ENCODE assay signal across 8 mouse cellular contexts in the genomic region with DNA sequence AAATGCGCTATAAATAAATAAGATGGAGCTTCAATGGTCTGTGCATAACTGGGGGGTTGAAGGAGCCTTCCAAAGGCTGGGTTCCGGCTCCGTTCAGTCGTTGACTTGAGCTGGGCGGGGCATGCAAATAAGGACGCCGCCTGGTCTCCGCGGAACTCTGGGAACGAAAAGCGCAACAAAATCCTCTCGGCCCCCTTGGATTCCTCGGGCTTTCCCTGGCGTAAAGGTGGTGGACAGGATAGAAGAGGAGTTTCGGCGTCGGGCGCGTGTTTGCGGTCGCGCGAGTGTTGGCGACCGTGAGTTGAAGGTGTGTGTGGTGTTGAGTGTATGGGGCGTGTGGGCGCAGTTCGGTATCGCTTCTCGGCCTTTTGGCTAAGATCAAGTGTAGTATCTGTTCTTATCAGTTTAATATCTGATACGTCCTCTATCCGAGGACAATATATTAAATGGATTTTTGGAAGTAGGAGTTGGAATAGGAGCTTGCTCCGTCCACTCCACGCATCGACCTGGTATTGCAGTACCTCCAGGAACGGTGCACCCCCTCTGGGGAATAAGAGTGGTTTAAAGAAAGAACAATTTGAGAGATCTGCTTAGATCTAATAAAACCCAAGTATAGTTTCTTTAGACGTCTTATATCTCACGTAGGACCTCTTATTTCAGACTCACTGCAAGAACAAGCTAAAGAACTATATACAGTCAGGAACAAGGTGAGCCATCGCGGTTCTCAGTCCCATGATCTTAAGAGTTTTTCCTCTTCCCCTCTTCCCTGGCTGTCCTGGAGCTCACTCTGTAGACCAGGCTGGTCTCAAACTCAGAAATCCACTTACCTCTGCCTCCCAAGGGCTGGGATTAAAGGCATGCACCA. TPM values are rescaled to one million over a fixed set of nuclear protein-coding genes. Genes with fewer than 3 reads are reported as not detected.
DNase-seq lines count a peak whose midpoint lies in the region; ATAC-seq and TF ChIP-seq lines count a peak whose summit lies in the region.
"Not testable (repeated sequence)": the region's sequence is repeated elsewhere in the genome, so short reads cannot be mapped to it uniquely, and the experiment has no call there.

No protein-coding gene starts in this region.

- peak overlapping the region; percentile 95 for H3K27ac ChIP-seq in forebrain, embryonic 12.5 days
- peak overlapping the region; percentile 96 for H3K27ac ChIP-seq in heart, postnatal 0 days (ENCODE audit: low read depth)
- peak overlapping the region; percentile 90 for H3K27ac ChIP-seq in liver, postnatal 0 days (ENCODE audit: low read depth)
- peak overlapping the region; percentile 98 for H3K27ac ChIP-seq in neural tube, embryonic 14.5 days (ENCODE audit: low read depth, low read length)

- H3K4me3 ChIP-seq in E14TG2a.4 (replicated peaks; ENCODE audit: low read length): peak overlapping the region; percentile 8; the same call in 1 of the 2 replicates
- H3K4me3 ChIP-seq in forebrain, embryonic 12.5 days (replicated peaks): peak overlapping the region; percentile 22
- peak overlapping the region; percentile 35 for H3K4me3 ChIP-seq in heart, postnatal 0 days (ENCODE audit: low read depth, low read length)
- 0 out of 2 replicates have a peak overlapping the region, but pooled peaks have one; percentile 3 for H3K4me3 ChIP-seq in liver, postnatal 0 days (ENCODE audit: low read depth, low read length)
- peak overlapping the region; percentile 24 for H3K4me3 ChIP-seq in neural tube, embryonic 14.5 days (ENCODE audit: low read depth, low read length)

- not testable (repeated sequence) for H3K9me3 ChIP-seq in E14TG2a.4 (ENCODE audit: low read length); forebrain, embryonic 12.5 days; heart, postnatal 0 days (replicated peaks; ENCODE audit: control insufficient read depth, low read length); liver, postnatal 0 days (ENCODE audit: low read length); neural tube, embryonic 14.5 days (ENCODE audit: control insufficient read depth, low read length)

- H3K27me3 ChIP-seq in E14TG2a.4 (ENCODE audit: insufficient read depth, low read length); heart, postnatal 0 days (ENCODE audit: control insufficient read depth, insufficient read depth, low read length); liver, postnatal 0 days (ENCODE audit: insufficient read depth, low read length); neural tube, embryonic 14.5 days (ENCODE audit: control insufficient read depth, insufficient read depth, low read length): not testable (repeated sequence)
- 0 out of 2 replicates have a peak, but pooled peaks cover 15% of the 10 kb centered on the region for H3K27me3 ChIP-seq in forebrain, embryonic 12.5 days

- H3K4me2 ChIP-seq in forebrain, embryonic 12.5 days: peak overlapping the region; percentile 49
- H3K4me2 ChIP-seq in heart, postnatal 0 days (ENCODE audit: low read depth, low read length): peak overlapping the region; percentile 43
- peak overlapping the region; percentile 62 for H3K4me2 ChIP-seq in liver, postnatal 0 days (ENCODE audit: low read depth, low read length)
- peak overlapping the region; percentile 50 for H3K4me2 ChIP-seq in neural tube, embryonic 14.5 days (ENCODE audit: low read depth, low read length)

- DNase-seq in c-Kit-positive CD71-positive TER-119-positive erythroid progenitor cells, embryonic 14.5 days (ENCODE audit: low spot score): peak; percentile 84
- peak; percentile 90 for DNase-seq in heart, postnatal 0 days (ENCODE audit: low spot score)
- DNase-seq in kidney, postnatal 4 days: peak; percentile 88 to 92
- peak; percentile 87 for DNase-seq in liver, postnatal 0 days
- peak; percentile 89 for DNase-seq in testis, postnatal 10 days (ENCODE audit: low spot score)

- H3K4me1 ChIP-seq in E14TG2a.4 (replicated peaks; ENCODE audit: low read depth, low read length): peaks cover 39% of the 10 kb centered on the region
- not testable (repeated sequence) for H3K4me1 ChIP-seq in forebrain, embryonic 12.5 days; heart, postnatal 0 days (ENCODE audit: control insufficient read depth, insufficient read depth); liver, postnatal 0 days (ENCODE audit: insufficient read depth); neural tube, embryonic 14.5 days (ENCODE audit: control insufficient read depth, insufficient read depth, low read length)

- 0% methylated on average over 38 of the region's 40 CpGs for WGBS in forebrain, embryonic 12.5 days
- WGBS in heart, postnatal 0 days: under 1% methylated on average over 37 of the region's 40 CpGs
- under 1% methylated on average over 38 of the region's 40 CpGs for WGBS in liver, postnatal 0 days (ENCODE audit: insufficient replicate concordance)
- WGBS in neural tube, embryonic 14.5 days: 0% methylated on average over 37 of the region's 40 CpGs

- TF ChIP-seq EP300 in heart, postnatal 0 days (IDR thresholded peaks at IDR 0.05; ENCODE audit: low read depth): peak; percentile 83
- 0 out of 2 replicates have a peak, but pooled peaks have one; percentile 60 for TF ChIP-seq EP300 in liver, postnatal 0 days (IDR thresholded peaks at IDR 0.05; ENCODE audit: low read depth)

- H3K36me3 ChIP-seq in E14TG2a.4 (ENCODE audit: insufficient read depth, low read length); forebrain, embryonic 12.5 days (replicated peaks); heart, postnatal 0 days (replicated peaks; ENCODE audit: control insufficient read depth, insufficient read depth, low read length); liver, postnatal 0 days (replicated peaks; ENCODE audit: insufficient read depth, low read length); neural tube, embryonic 14.5 days (ENCODE audit: control insufficient read depth, insufficient read depth, low read length): not testable (repeated sequence)

- peak overlapping the region; percentile 63 for H3K9ac ChIP-seq in forebrain, embryonic 12.5 days
- peak overlapping the region; percentile 73 for H3K9ac ChIP-seq in heart, postnatal 0 days (replicated peaks; ENCODE audit: low read depth, low read length)
- peak overlapping the region; percentile 72 for H3K9ac ChIP-seq in liver, postnatal 0 days (replicated peaks)
- peak overlapping the region; percentile 70; the same call in 1 of the 2 replicates for H3K9ac ChIP-seq in neural tube, embryonic 14.5 days (replicated peaks; ENCODE audit: low read depth, low read length)

- not testable (repeated sequence) for TF ChIP-seq CTCF in E14TG2a.4 (conservative IDR thresholded peaks at IDR 0.05; ENCODE audit: low read length); heart, postnatal 0 days (IDR thresholded peaks at IDR 0.05; ENCODE audit: low read depth); liver, postnatal 0 days (IDR thresholded peaks at IDR 0.05; ENCODE audit: low read depth)

- peak; percentile 91 for ATAC-seq in forebrain, embryonic 12.5 days (ENCODE audit: low FRiP score)
- ATAC-seq in heart, postnatal 0 days (ENCODE audit: insufficient read depth, low read depth): peak; percentile 85
- ATAC-seq in liver, postnatal 0 days: peak; percentile 86
- ATAC-seq in neural tube, embryonic 14.5 days (ENCODE audit: low read depth): peak; percentile 90

RNA-seq across cellular contexts. Expression of a gene that starts 7.2 kb away (rescaled TPM):
- polyA plus RNA-seq in forebrain, embryonic 12.5 days (2016; fragmentation: Nextera tagmentation; extraction: Ambion mirVana): 16.2 and 24.1 TPM in 2 replicates
- total RNA-seq in heart, postnatal 0 days (2014; rRNA removed; ENCODE audit: low replicate concordance): 8.1 and 12.2 TPM in 2 replicates
- 9.9 and 11.3 TPM in 2 replicates for polyA plus RNA-seq in heart, postnatal 0 days (2015; fragmentation: Nextera tagmentation; extraction: Ambion mirVana)
- polyA plus RNA-seq in liver, postnatal 0 days (2015; fragmentation: Nextera tagmentation; extraction: Ambion mirVana): 3.4 and 4.1 TPM in 2 replicates
- polyA plus RNA-seq in neural tube, embryonic 14.5 days (2014; fragmentation: Nextera tagmentation; extraction: Ambion mirVana): 6.0 and 7.5 TPM in 2 replicates

RNA-seq across cellular contexts. Expression of a gene that starts 31.1 kb away (rescaled TPM):
- polyA plus RNA-seq in forebrain, embryonic 12.5 days (2016; fragmentation: Nextera tagmentation; extraction: Ambion mirVana): 50.9 and 58.5 TPM in 2 replicates
- 44.1 and 44.5 TPM in 2 replicates for total RNA-seq in heart, postnatal 0 days (2014; rRNA removed; ENCODE audit: low replicate concordance)
- 38.1 and 40.4 TPM in 2 replicates for polyA plus RNA-seq in heart, postnatal 0 days (2015; fragmentation: Nextera tagmentation; extraction: Ambion mirVana)
- polyA plus RNA-seq in liver, postnatal 0 days (2015; fragmentation: Nextera tagmentation; extraction: Ambion mirVana): 7.4 and 8.4 TPM in 2 replicates
- 9.4 and 11.1 TPM in 2 replicates for polyA plus RNA-seq in neural tube, embryonic 14.5 days (2014; fragmentation: Nextera tagmentation; extraction: Ambion mirVana)

RNA-seq across cellular contexts. Expression of a gene that starts 59.1 kb away (rescaled TPM):
- polyA plus RNA-seq in forebrain, embryonic 12.5 days (2016; fragmentation: Nextera tagmentation; extraction: Ambion mirVana): not detected in 2 replicates
- not detected in 2 replicates for total RNA-seq in heart, postnatal 0 days (2014; rRNA removed; ENCODE audit: low replicate concordance)
- not detected in 2 replicates for polyA plus RNA-seq in heart, postnatal 0 days (2015; fragmentation: Nextera tagmentation; extraction: Ambion mirVana)
- not detected in 2 replicates for polyA plus RNA-seq in liver, postnatal 0 days (2015; fragmentation: Nextera tagmentation; extraction: Ambion mirVana)
- not detected in 2 replicates for polyA plus RNA-seq in neural tube, embryonic 14.5 days (2014; fragmentation: Nextera tagmentation; extraction: Ambion mirVana)

Comparison
In these comparisons a context has a peak if more than half of its experiments do, and no peak if none do; other contexts are left out.
1. Peak in every context shown above with its lines: DNase-seq, ATAC-seq, H3K4me3 ChIP-seq and H3K27ac ChIP-seq.